In the genomic region with DNA sequence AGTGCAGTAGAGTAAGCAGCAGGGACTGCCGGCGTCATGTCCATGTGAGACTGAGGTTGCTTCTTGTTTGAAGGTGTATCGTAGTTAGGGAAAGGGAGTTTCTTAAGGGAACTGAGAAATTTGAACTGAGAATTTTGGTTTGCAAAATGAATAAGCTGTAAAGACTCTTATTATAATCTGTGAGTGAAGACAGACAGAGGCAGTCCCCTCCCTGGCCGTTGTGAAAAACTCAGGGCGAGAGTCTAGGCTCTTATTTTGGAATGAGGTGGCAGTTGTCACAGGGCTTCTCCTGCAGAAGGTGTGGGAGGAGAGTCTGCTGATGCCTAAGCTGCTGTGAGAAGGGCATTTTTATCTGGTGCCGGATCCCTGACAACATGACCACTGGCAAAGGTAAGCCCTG, we compare ENCODE assay signal across 10 mouse cellular contexts.
DNase-seq lines count a peak whose midpoint lies in the region; ATAC-seq and TF ChIP-seq lines count a peak whose summit lies in the region.
"Had no signal": no experiment of that assay in that cellular context is flagged by ENCODE, and none has a peak within 500 bp of the region (broad histone marks: within the 10 kb centered on the region; RNA-seq: fewer than 3 reads in every experiment).

No protein-coding gene starts in this region.

- no peaks in the 10 kb centered on the region for H3K27me3 ChIP-seq in kidney, postnatal 0 days (ENCODE audit: insufficient read depth, low read length)
- H3K27me3 ChIP-seq in MEL (ENCODE audit: control insufficient read depth in 1 of 2, insufficient read depth in 2 of 2, low read length in 2 of 2), result no peaks in the 10 kb centered on the region
- H3K27me3 ChIP-seq in heart, adult 2 months (ENCODE audit: control insufficient read depth, insufficient read depth, low read length), result no peaks in the 10 kb centered on the region
- H3K27me3 ChIP-seq in liver, embryonic 11.5 days (replicated peaks; ENCODE audit: control insufficient read depth, insufficient read depth, low read length), result no peaks in the 10 kb centered on the region
- H3K27me3 ChIP-seq: neural tube, embryonic 13.5 days had no signal

- TF ChIP-seq POLR2A in MEL (IDR thresholded peaks at IDR 0.05; ENCODE audit: control insufficient read depth in 1 of 2, insufficient read depth in 1 of 2, low read depth in 1 of 2, low read length in 2 of 2, poor library complexity in 1 of 2), result no peak
- peak; percentile 60; the same call in 1 of the 2 replicates for TF ChIP-seq POLR2A in heart, adult 2 months (IDR thresholded peaks at IDR 0.05; ENCODE audit: insufficient read depth, low read depth, low read length)

- H3K27ac ChIP-seq in kidney, postnatal 0 days, result peak overlapping the region; percentile 13; the same call in 1 of the 2 replicates
- peak overlapping the region; percentile 82 for H3K27ac ChIP-seq in MEL (ENCODE audit: control insufficient read depth, low read depth, low read length)
- peak overlapping the region; percentile 92 for H3K27ac ChIP-seq in heart, adult 2 months
- peak overlapping the region; percentile 43 for H3K27ac ChIP-seq in liver, embryonic 11.5 days (ENCODE audit: low read depth, low read length)
- H3K27ac ChIP-seq: neural tube, embryonic 13.5 days had no signal

- no peak for ATAC-seq in kidney, postnatal 0 days (replicated peaks; ENCODE audit: low FRiP score, low read depth)
- ATAC-seq in liver, embryonic 11.5 days (replicated peaks; ENCODE audit: low FRiP score), result no peak
- no peak for ATAC-seq in cerebellum, adult (ENCODE audit: insufficient number of reproducible peaks, low FRiP score, low TSS enrichment)

- intact Hi-C loops in heart, adult 2 months (cut with DNase I), result no loop called here

- H3K4me1 ChIP-seq in kidney, postnatal 0 days (replicated peaks; ENCODE audit: insufficient read depth, low read length), result no peaks in the 10 kb centered on the region
- peaks cover 51 to 76% of the 10 kb centered on the region in 2 experiments for H3K4me1 ChIP-seq in MEL (ENCODE audit: control insufficient read depth in 1 of 2, insufficient read depth in 2 of 2, low read length in 2 of 2)
- peaks cover 5% of the 10 kb centered on the region for H3K4me1 ChIP-seq in heart, adult 2 months (ENCODE audit: control insufficient read depth, insufficient read depth, low read length)
- peaks cover 47% of the 10 kb centered on the region for H3K4me1 ChIP-seq in liver, embryonic 11.5 days (replicated peaks; ENCODE audit: control insufficient read depth, insufficient read depth, low read length)

- TF ChIP-seq RAD21 in MEL (IDR thresholded peaks at IDR 0.05; ENCODE audit: low read depth, low read length), result no peak

- H3K9ac ChIP-seq in kidney, postnatal 0 days (ENCODE audit: low read depth, low read length), result no peak overlapping the region
- H3K9ac ChIP-seq in MEL (ENCODE audit: control insufficient read depth, low read depth, low read length, poor library complexity, severe bottlenecking), result peak overlapping the region; percentile 16
- H3K9ac ChIP-seq in heart, adult 2 months (ENCODE audit: low read depth, low read length), result peak overlapping the region; percentile 64
- no peak overlapping the region for H3K9ac ChIP-seq in liver, embryonic 11.5 days (ENCODE audit: low read depth, low read length)
- H3K9ac ChIP-seq: neural tube, embryonic 13.5 days had no signal

- no peaks in the 10 kb centered on the region for H3K79me2 ChIP-seq in MEL (ENCODE audit: control insufficient read depth, insufficient read depth, low read length, poor library complexity)
- H3K79me2 ChIP-seq in heart, adult 2 months (replicated peaks; ENCODE audit: control insufficient read depth, insufficient read depth, low read length), result no peaks in the 10 kb centered on the region

- no peaks in the 10 kb centered on the region for H3K9me3 ChIP-seq in kidney, postnatal 0 days (replicated peaks; ENCODE audit: low read length)
- H3K9me3 ChIP-seq in MEL (replicated peaks; ENCODE audit: insufficient read depth, low read length), result no peaks in the 10 kb centered on the region
- no peaks in the 10 kb centered on the region for H3K9me3 ChIP-seq in liver, embryonic 11.5 days (ENCODE audit: control insufficient read depth, low read length)
- H3K9me3 ChIP-seq: neural tube, embryonic 13.5 days had no signal

- TF ChIP-seq CTCF in kidney, postnatal 0 days (IDR thresholded peaks at IDR 0.05; ENCODE audit: low read depth), result no peak
- no peak for TF ChIP-seq CTCF in MEL (IDR thresholded peaks at IDR 0.05 in 2 of 3, conservative IDR thresholded peaks at IDR 0.05 in 1 of 3; ENCODE audit: control insufficient read depth in 1 of 3, insufficient read depth in 1 of 3, low read depth in 2 of 3, low read length in 3 of 3, poor library complexity in 1 of 3, severe bottlenecking in 1 of 3)
- TF ChIP-seq CTCF in heart, adult 2 months (IDR thresholded peaks at IDR 0.05), result no peak

- H3K4me3 ChIP-seq in kidney, postnatal 0 days (replicated peaks; ENCODE audit: low read depth, low read length), result no peak overlapping the region
- H3K4me3 ChIP-seq in MEL (ENCODE audit: control insufficient read depth in 1 of 2, insufficient read depth in 1 of 2, low read depth in 2 of 2, low read length in 2 of 2), result peak overlapping the region in 1 of 2 experiments; percentile 14; a peak in 1 of 4 replicates
- H3K4me3 ChIP-seq in heart, adult 2 months, result peak overlapping the region; percentile 53
- no peak overlapping the region for H3K4me3 ChIP-seq in liver, embryonic 11.5 days (ENCODE audit: low read depth, low read length)
- H3K4me3 ChIP-seq: neural tube, embryonic 13.5 days had no signal

- peak; percentile 39 for DNase-seq in kidney, postnatal 0 days (ENCODE audit: low spot score)
- no peak for DNase-seq in kidney, postnatal 10 days
- DNase-seq in MEL (ENCODE audit: low read depth, low spot score), result peak; percentile 23
- DNase-seq in heart, adult 2 months, result peak; percentile 34 to 50
- DNase-seq in liver, embryonic 11.5 days (ENCODE audit: low spot score), result no peak
- DNase-seq in MN1 (ENCODE audit: low spot score), result no peak
- no peak for DNase-seq in embryo, embryonic 11 days
- DNase-seq: thymus, postnatal 14 days had no signal

- TF ChIP-seq EP300 in MEL (IDR thresholded peaks at IDR 0.05; ENCODE audit: low read depth in 1 of 2, low read length in 2 of 2), result no peak
- 0 out of 2 replicates have a peak, but pooled peaks have one; percentile 36 for TF ChIP-seq EP300 in heart, adult 2 months (IDR thresholded peaks at IDR 0.05; ENCODE audit: insufficient read depth, low read depth, low read length)

- no peak overlapping the region for H3K4me2 ChIP-seq in kidney, postnatal 0 days (ENCODE audit: low read length)
- H3K4me2 ChIP-seq in liver, embryonic 11.5 days, result no peak overlapping the region
- H3K4me2 ChIP-seq: neural tube, embryonic 13.5 days had no signal

- no peaks in the 10 kb centered on the region for H3K36me3 ChIP-seq in kidney, postnatal 0 days (ENCODE audit: insufficient read depth, low read length)
- H3K36me3 ChIP-seq in MEL (ENCODE audit: control insufficient read depth in 1 of 2, insufficient read depth in 2 of 2, low read length in 2 of 2), result peaks cover 2 to 71% of the 10 kb centered on the region in 2 experiments; a peak in 3 of 4 replicates
- peaks cover 10% of the 10 kb centered on the region; the same call in 1 of the 2 replicates for H3K36me3 ChIP-seq in heart, adult 2 months (ENCODE audit: control insufficient read depth, insufficient read depth, low read length)
- 0 out of 2 replicates have a peak, but pooled peaks cover 2% of the 10 kb centered on the region for H3K36me3 ChIP-seq in liver, embryonic 11.5 days (ENCODE audit: control insufficient read depth, insufficient read depth, low read length)

- WGBS in kidney, postnatal 0 days, result 72% methylated on average over 6 of the region's 6 CpGs
- 54% methylated on average over 6 of the region's 6 CpGs for WGBS in heart, adult 2 months
- 75% methylated on average over 6 of the region's 6 CpGs for WGBS in liver, embryonic 11.5 days

TF ChIP-seq in MEL, 35 proteins besides CTCF, POLR2A, EP300 and RAD21 (continues in another document):
- TF ChIP-seq BHLHE40 (IDR thresholded peaks at IDR 0.05; ENCODE audit: borderline replicate concordance, low read depth, low read length) (no peak), ZMIZ1 (IDR thresholded peaks at IDR 0.05; ENCODE audit: low read depth, low read length) (no peak), MAFK (IDR thresholded peaks at IDR 0.05; ENCODE audit: borderline replicate concordance, low read depth, low read length) (no peak), NRF1 (IDR thresholded peaks at IDR 0.05; ENCODE audit: insufficient read depth, low read depth, low read length, poor library complexity, severe bottlenecking) (no peak), MEF2A (IDR thresholded peaks at IDR 0.05; ENCODE audit: extremely low read depth, insufficient replicate concordance, low read depth, low read length, poor library complexity, severe bottlenecking) (no peak), CHD2 (IDR thresholded peaks at IDR 0.05; ENCODE audit: low read length) (no peak), MYC (IDR thresholded peaks at IDR 0.05; ENCODE audit: low read depth, low read length) (no peak), MAZ (IDR thresholded peaks at IDR 0.05; ENCODE audit: low read depth, low read length) (no peak), ZKSCAN1 (IDR thresholded peaks at IDR 0.05; ENCODE audit: low read depth, low read length) (no peak), MYB (IDR thresholded peaks at IDR 0.05; ENCODE audit: low read depth, low read length) (no peak), USF1 (IDR thresholded peaks at IDR 0.05; ENCODE audit: low read depth, low read length) (no peak), NELFE (IDR thresholded peaks at IDR 0.05; ENCODE audit: low read depth, low read length) (no peak), TAL1 (IDR thresholded peaks at IDR 0.05; ENCODE audit: low read length) (no peak), RCOR1 (IDR thresholded peaks at IDR 0.05; ENCODE audit: low read depth, low read length) (no peak), TBP (IDR thresholded peaks at IDR 0.05; ENCODE audit: low read depth, low read length) (no peak), GATA1 (IDR thresholded peaks at IDR 0.05; ENCODE audit: low read depth, low read length) (no peak), SIN3A (IDR thresholded peaks at IDR 0.05; ENCODE audit: low read length) (0 out of 2 replicates have a peak, but pooled peaks have one; percentile 7), E2F4 (IDR thresholded peaks at IDR 0.05; ENCODE audit: borderline replicate concordance, low read depth, low read length) (no peak), MXI1 (IDR thresholded peaks at IDR 0.05; ENCODE audit: low read depth, low read length) (0 out of 2 replicates have a peak, but pooled peaks have one; percentile 33), MAX (IDR thresholded peaks at IDR 0.05; ENCODE audit: low read length) (no peak), KAT2A (conservative IDR thresholded peaks at IDR 0.05; ENCODE audit: low read depth, low read length) (no peak), ETS1 (IDR thresholded peaks at IDR 0.05; ENCODE audit: low read depth, low read length) (peak; percentile 40; the same call in 1 of the 2 replicates), UBTF (IDR thresholded peaks at IDR 0.05; ENCODE audit: borderline replicate concordance, insufficient read depth, low read depth, low read length) (no peak), TCF12 (IDR thresholded peaks at IDR 0.05; ENCODE audit: low read depth, low read length) (no peak)

Comparison
In these comparisons a context has a peak if more than half of its experiments do, and no peak if none do; other contexts are left out.
1. DNase-seq: peak in kidney, postnatal 0 days (single experiment), MEL (single experiment) and heart, adult 2 months (2 of 2); none in kidney, postnatal 10 days (single experiment), liver, embryonic 11.5 days (single experiment), MN1 (single experiment) and embryo, embryonic 11 days (single experiment).
2. H3K27ac ChIP-seq: peak in every context shown above with its lines; median percentile 92 in heart, adult 2 months; 82 in MEL; 43 in liver, embryonic 11.5 days; 13 in kidney, postnatal 0 days.
3. H3K9ac ChIP-seq: peak in MEL (single experiment) and heart, adult 2 months (single experiment); none in kidney, postnatal 0 days (single experiment) and liver, embryonic 11.5 days (single experiment).